Mouse (Mus musculus) lung, adult 10 weeks (tissue): ENCODE measurements around the gene Pcp4l1. TPM values are rescaled to one million over a fixed set of nuclear protein-coding genes. Genes with fewer than 3 reads are reported as not detected.

ENCODE experiments used
- polyA plus RNA-seq: library from polyadenylated mRNA; stranded (reverse); fragments of 350-450 nt; fragmentation: Illumina TruSeq; extraction: RNeasy Lipid Tissue Mini Kit (QIAGEN cat#74804); gene quantifications from one replicate; pipeline ENCODE4 v1.2.3, GENCODE M21; 2014; ENCODE audit warnings: low read depth, low replicate concordance; ENCODE audit not compliant: insufficient read depth

The Pcp4l1 gene
- polyA plus RNA-seq, result 93.6 TPM

DNA sequence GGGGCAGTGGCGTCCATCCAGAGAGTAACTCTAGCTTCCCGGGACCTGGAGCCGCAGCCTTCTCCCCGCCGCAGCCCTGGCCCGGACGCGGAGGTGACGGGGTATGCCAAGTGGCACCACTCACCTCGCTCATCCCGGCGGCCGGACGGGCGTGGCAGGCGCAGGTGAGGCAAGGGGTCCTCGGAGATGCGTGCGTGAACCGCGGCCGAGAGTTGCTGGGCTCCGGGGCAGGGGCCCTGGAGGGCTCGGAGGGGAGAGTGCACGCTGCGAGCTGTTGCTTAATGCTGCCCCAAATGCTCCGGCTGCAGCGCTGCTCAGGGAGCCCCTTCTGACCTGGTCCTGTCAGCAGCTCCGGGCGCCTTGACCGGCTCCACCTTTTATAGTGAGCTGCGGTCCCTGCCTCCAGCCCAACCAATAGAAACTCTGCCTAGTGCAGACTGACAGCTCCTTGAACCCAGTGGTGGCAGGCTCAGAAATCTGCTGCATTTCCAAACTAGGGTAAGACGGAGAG, at the start of gene Pcp4l1:
TSS of gene Pcp4l1 (minus strand) at position 382 of the 511 bp plus-strand sequence.

DNA sequence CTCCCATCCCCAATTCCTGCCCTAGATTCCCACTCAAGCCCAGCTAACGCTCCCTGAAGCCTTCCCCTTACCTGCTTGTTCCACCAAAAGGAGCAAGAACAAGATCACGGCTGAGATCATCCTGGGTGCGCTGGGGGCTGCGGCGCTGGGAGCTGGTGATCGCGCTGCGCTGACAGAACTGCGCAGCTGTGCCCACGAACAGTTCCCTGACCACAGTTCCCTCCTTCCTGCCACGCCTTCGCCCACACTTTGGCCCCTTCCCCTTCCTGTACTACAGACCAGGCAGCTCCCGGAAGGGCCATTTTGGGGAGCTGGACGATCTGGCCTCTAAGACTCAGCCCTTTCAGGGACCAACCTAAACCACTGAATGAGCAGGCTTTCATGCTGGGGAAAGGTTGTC, 38.1 kb upstream of the Pcp4l1 start, which contains the start of gene Fcer1g:
TSS of gene Fcer1g (minus strand) at position 240 of the 400 bp plus-strand sequence.

DNA sequence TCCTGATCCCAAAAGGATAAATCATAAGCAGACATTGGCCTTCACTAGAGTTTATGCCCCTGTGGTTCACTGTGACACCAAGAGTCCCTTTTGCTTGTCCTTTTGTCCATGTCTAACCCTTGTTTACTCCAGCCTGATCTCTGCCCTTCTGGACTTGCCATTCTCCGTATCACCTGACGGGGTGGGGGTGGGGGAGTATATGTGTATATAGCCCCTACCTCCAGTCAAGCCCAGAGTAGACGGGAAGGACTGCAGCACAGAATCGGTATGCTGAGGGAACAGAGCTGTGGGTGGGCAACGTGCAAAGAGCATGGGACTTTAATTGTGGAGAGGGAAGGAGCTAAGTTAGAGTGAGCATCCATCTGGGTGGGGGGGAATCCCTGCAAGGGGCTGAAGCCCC, 28.8 kb upstream of the Pcp4l1 start, which contains the start of gene Apoa2:
TSS of gene Apoa2 (plus strand) at position 198 of the 400 bp plus-strand sequence.

DNA sequence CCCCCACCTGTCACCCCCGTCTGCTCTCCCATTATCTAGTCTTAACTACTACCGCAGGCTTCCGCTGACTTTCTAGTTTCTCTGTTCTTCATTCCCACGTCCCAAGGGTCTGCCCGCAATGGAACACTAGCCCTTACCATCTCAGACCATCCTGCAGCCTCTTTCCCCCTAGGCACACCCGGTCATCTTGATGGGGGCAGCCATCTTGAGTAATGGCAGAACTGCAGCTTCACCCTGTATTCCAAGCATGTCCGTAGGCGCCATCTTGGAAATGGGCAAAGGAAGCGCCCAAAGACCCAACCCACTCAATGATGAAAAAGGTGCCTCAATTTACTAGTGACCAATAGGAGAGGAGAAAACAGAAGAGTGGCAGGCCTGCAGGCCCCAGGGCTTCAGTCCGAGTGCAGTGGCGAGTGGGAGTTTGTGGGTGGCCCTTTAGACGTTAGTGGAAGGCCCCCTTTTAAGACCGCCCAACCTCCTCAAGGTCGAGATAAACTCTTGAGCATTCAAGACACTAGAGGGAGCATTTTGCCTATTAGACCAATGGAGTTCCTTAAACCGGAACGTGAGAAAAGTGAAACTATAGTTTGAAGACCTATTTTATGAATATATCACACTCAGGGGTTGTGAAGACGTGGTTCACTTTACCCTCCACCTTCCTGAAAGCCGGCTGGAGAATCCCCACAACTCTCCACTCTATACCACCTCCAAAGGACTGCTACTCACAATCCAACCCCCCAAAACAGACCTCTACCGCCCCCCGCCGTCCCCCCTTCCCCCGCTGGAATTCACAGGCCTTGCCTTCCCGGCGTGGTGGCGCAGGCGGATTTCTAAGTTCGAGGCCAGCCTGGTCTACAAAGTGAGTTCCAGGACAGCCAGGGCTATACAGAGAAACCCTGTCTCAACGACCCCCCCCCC, 26.4 kb upstream of the Pcp4l1 start, which contains the start of gene Tomm40l:
TSS of gene Tomm40l (minus strand) at position 277 of the 918 bp plus-strand sequence.

DNA sequence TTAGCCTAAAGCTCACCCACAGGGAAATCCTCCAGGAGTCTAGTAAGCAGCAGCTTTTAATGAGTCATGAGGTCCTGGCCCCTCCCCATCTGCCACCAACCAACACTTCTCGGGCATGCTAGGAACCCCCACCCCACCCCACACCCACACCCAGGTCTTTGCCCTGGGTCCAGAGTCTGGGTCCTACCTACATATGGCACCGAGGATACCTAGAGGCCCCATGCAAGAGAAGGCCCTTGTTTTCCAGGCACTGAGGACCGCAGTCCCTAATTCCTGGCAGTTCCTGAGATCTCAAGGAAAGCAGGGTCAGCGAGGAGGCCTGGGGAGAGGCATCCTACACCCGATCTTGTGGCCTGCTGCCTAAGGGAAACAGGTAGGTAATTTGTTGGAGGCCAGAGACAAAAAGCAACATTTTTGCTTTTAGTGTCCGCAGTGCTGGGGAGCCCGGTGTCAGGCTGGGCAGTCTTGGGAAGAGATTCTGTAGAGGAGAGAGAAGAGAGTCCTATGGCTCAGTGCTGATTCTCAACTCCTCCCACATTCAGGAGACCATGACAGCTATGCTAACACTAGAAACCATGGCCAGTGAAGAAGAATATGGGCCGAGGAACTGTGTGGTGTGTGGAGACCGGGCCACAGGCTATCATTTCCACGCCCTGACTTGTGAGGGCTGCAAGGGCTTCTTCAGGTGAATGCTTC, 17.9 kb upstream of the Pcp4l1 start, which contains the start of gene Nr1i3:
TSS of gene Nr1i3 (plus strand) at position 170 of the 696 bp plus-strand sequence.

DNA sequence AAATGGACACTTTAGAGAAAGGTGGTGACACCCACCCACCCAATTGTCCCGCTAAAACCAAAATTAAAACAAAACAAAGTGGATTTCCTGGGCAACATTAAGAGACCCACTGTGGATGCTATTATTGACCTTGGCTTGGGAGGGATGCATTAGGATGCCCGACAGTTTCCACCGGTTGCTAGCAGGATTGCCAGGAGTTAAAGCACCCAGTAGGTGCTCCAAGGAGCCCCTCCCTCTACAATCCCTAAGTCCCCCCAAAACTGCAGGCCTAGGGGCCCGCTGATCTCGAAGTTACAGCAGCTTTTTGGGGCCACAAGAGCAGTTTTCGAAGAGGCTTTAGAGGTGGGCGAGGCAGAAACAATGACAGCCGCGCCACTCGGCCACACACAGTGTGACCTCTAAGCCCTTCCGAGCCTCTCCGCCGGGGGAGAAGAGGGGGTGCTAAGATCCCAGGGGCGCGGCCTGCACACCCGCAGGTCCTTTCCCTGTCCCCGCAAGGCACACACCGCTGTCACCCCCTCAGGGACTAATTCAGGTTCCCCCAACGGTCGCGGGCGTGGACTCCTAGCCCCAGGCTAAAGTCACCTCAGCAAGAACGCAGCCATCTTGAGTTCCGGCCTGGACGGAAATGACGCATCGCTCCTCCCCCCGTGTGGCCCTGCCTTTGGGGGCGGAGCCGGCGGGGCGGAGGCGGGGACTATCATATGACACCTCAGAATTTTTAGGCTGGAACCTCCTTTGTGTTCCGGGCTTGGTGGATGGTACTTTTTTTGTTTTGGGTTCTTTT, 45.9 kb downstream of the Pcp4l1 start, which contains the start of the genes Sdhc and Mpz:
TSS of gene Sdhc (minus strand) at position 630 of the 787 bp plus-strand sequence.
TSS of gene Mpz (plus strand) at position 738 of the 787 bp plus-strand sequence.

Other genes with a start within 250 kb of the Pcp4l1 start
- gene Fcgr2b, start 219.7 kb downstream of the Pcp4l1 start, polyA plus RNA-seq, result 25.8 TPM
- 11.0 TPM for gene Fcgr4, start 177.3 kb downstream of the Pcp4l1 start, polyA plus RNA-seq
- 45.4 TPM for gene Fcgr3, start 131.3 kb downstream of the Pcp4l1 start, polyA plus RNA-seq
- 47.9 TPM for gene Cfap126, start 82.3 kb downstream of the Pcp4l1 start, polyA plus RNA-seq
- 105 TPM for gene Sdhc, start 45.7 kb downstream of the Pcp4l1 start, polyA plus RNA-seq
- 6.1 TPM for gene Mpz, start 45.6 kb downstream of the Pcp4l1 start, polyA plus RNA-seq
- gene Nr1i3, start 17.7 kb upstream of the Pcp4l1 start, polyA plus RNA-seq, result 0.08 TPM
- 41.1 TPM for gene Tomm40l, start 26.2 kb upstream of the Pcp4l1 start, polyA plus RNA-seq
- gene Apoa2, start 28.8 kb upstream of the Pcp4l1 start, polyA plus RNA-seq, result 2.2 TPM
- 156 TPM for gene Fcer1g, start 38.1 kb upstream of the Pcp4l1 start, polyA plus RNA-seq
- 0.31 TPM for gene Adamts4, start 54.2 kb upstream of the Pcp4l1 start, polyA plus RNA-seq
- gene Ndufs2, start 55.1 kb upstream of the Pcp4l1 start, polyA plus RNA-seq, result 133 TPM
- 23.0 TPM for gene B4galt3, start 74.1 kb upstream of the Pcp4l1 start, polyA plus RNA-seq
- 20.3 TPM for gene Ppox, start 84.9 kb upstream of the Pcp4l1 start, polyA plus RNA-seq
- gene Usp21, start 91.7 kb upstream of the Pcp4l1 start, polyA plus RNA-seq, result 24.7 TPM
- gene Ufc1, start 98.8 kb upstream of the Pcp4l1 start, polyA plus RNA-seq, result 102 TPM
- 26.5 TPM for gene Dedd, start 132.9 kb upstream of the Pcp4l1 start, polyA plus RNA-seq
- 33.3 TPM for gene Nit1, start 149.4 kb upstream of the Pcp4l1 start, polyA plus RNA-seq
- 79.6 TPM for gene Pfdn2, start 149.4 kb upstream of the Pcp4l1 start, polyA plus RNA-seq
- 1.1 TPM for gene Klhdc9, start 164.5 kb upstream of the Pcp4l1 start, polyA plus RNA-seq
- 6.3 TPM for gene Nectin4, start 173.8 kb upstream of the Pcp4l1 start, polyA plus RNA-seq
- gene Arhgap30, start 192.7 kb upstream of the Pcp4l1 start, polyA plus RNA-seq, result 9.8 TPM
- gene Usf1, start 215.0 kb upstream of the Pcp4l1 start, polyA plus RNA-seq, result 86.9 TPM
- 19.4 TPM for gene Tstd1, start 222.6 kb upstream of the Pcp4l1 start, polyA plus RNA-seq
- 120 TPM for gene F11r, start 241.3 kb upstream of the Pcp4l1 start, polyA plus RNA-seq